Mouse (Mus musculus): Measurements from ENCODE around the gene Nhlh2. TPM values are rescaled to one million over a fixed set of nuclear protein-coding genes. Genes with fewer than 3 reads are reported as not detected.

Gene Nhlh2
- polyA plus RNA-seq, 1 experiment from 2014 or later: 19.0 TPM

Other genes with a start within 250 kb of the Nhlh2 start
- 0.35 and 0.41 TPM in 2 replicates for gene Mab21l3, start 161.1 kb upstream of the Nhlh2 start, polyA plus RNA-seq (2015; fragmentation: Nextera tagmentation; extraction: Ambion mirVana)
- 3.9 and 4.6 TPM in 2 replicates for gene Slc22a15, start 85.6 kb upstream of the Nhlh2 start, polyA plus RNA-seq (2015; fragmentation: Nextera tagmentation; extraction: Ambion mirVana)
- gene Casq2, start 76.3 kb downstream of the Nhlh2 start, polyA plus RNA-seq (2015; fragmentation: Nextera tagmentation; extraction: Ambion mirVana): 0.33 and 0.47 TPM in 2 replicates
- 6.3 and 8.0 TPM in 2 replicates for gene Vangl1, start 194.6 kb downstream of the Nhlh2 start, polyA plus RNA-seq (2015; fragmentation: Nextera tagmentation; extraction: Ambion mirVana)

Measured in forebrain, embryonic 16.5 days (tissue).